Mouse (Mus musculus): ENCODE results near the gene Fam43a. TPM values are rescaled to one million over a fixed set of nuclear protein-coding genes. Genes with fewer than 3 reads are reported as not detected.

Gene Fam43a
- polyA plus RNA-seq, 1 experiment: 5.4 TPM

DNA sequence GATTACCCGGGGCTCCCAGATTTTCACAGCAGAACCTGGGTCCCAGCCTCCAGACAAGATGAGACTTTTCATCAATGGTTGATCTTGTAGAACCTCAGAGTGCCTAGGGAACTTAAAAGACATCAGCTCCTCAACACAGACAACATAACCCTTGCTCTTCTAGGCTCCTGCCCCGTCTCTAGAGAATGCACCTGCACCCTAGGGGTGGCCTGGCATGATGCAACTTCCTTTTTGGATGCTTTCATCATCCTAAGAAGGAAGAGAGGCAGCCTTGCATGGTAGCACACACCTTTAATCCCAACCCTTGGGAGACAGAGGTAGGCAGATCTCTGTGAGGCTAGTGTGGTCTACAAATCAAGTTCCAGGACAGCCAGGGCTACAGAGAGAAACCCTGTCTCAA is 25.1 kb downstream of the Fam43a start:
- no peak for DNase-seq (ENCODE audit: low read depth, low spot score)
- 55% methylated on average over 2 of the region's 2 CpGs for WGBS

DNA sequence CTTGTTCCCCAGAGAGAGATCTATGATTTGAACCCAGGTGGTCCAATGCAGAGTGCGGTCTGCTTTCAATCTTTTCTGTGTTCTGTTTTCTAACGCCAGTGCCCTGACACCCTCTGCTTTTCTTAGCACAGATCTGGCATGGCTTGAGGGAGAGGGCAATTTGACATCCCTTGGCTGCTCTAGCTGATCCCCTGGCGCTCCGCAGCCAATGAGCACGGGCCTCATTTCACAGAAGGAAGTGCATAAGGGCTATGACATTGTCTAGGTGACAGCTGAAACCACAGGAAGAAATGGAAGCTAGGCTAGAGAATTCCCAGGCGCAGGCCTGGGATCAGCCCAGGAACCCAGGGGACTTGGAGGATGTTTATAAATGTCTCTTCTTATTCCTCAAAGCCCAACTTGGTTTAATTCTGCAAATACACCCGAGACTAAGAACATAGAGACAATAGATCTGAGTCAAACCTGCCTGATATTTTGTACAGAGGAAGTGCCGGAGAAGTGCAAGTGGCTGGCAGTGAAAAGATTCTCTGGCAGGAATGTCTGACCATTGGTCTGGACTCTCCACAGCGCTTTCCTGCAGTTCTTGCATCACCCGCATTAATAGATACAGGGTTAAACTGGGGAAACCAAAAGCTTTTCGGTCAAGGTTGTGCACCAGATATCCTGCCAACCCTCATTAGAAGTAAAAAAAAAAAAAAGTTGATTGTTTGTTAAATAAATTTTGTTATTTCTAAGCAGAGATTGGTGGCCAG is 28.2 kb downstream of the Fam43a start:
- no peak for DNase-seq (ENCODE audit: low read depth, low spot score)

DNA sequence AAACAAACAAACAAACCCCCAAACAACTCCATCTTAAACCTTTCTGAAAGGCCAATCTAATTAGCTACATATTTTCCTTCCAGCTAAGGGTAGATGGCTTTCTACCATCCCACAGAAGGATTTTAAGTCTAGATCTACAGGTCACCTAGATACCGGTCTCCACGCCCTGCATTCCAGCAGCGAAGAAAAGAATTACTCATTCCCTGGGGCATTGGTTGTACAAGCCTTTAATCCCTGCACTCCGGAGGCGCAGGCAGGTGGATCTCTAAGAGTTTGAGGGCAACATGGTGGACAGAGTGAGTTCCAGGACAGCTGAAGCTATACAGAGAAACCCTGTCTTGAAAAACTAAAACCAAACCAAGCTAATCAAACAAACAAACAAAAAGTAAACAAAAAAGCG is 28.9 kb downstream of the Fam43a start:
- DNase-seq (ENCODE audit: low read depth, low spot score): no peak
- 33% methylated on average over 6 of the region's 6 CpGs for WGBS

More for the DNA sequence above, 28.2 kb downstream of the Fam43a start:
- 72% methylated on average over 11 of the region's 11 CpGs for WGBS

DNA sequence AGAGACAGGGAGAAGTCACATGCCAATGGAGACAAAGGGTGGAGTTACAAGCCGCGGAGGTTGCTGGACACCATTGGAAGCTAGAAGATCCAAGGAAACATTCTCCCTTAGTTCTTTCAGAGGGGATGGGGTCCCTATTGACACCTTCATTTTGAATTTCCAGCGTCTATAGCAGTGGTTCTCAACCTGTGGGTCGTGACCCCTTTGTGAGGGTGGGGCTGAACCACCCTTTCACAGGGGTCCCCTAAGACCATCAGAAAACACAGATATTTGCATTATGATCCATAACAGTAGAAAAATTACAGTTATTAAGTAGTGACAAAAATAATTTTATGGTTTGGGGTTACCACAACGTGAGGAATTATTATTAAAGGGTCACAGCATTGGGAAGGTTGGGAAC is 30.0 kb downstream of the Fam43a start:
- no peak for DNase-seq (ENCODE audit: low read depth, low spot score)

DNA sequence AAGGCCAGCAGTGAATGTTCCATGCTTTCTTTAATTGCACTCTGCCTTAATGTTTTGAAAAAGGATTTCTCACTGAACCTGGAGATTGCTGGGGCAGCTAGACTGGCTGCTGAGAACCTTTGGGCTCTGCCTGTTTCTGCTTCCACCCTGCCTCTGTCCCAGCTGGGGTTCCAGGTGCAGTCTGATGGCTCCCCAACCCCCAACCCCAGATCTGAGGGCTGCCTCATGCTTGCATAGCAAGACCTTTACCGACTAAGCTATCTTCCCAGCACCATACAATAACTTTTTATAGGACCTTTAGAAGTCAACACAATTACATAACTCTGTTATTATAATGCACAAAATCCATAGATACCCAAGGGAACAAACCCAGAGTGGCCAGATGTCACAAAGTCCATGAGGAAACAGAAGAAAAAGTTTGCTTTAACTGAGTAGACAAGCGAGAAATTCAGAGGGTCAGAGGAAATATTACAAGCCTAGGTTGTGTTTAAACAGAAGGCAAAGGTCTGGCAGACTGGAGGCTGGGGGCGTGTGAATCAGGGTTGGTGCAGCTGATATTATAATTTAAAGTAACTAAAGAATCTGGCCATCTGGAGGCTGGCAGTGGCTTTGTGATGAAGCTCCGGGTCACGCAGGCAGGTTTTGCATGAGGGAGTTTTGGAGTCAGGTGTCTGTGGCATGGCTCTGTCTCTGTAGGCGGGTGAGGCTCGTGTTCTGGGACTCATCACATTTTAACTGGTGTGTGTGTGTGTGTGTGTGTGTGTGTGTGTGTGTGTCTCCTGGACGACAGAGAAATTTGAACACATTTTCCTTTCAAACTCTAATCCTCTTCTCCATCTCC is 34.6 kb downstream of the Fam43a start:
- DNase-seq (ENCODE audit: low read depth, low spot score): peak; percentile 8
- 18% methylated on average over 8 of the region's 8 CpGs for WGBS

More for the DNA sequence above, 30.0 kb downstream of the Fam43a start:
- 92% methylated on average over 5 of the region's 5 CpGs for WGBS

DNA sequence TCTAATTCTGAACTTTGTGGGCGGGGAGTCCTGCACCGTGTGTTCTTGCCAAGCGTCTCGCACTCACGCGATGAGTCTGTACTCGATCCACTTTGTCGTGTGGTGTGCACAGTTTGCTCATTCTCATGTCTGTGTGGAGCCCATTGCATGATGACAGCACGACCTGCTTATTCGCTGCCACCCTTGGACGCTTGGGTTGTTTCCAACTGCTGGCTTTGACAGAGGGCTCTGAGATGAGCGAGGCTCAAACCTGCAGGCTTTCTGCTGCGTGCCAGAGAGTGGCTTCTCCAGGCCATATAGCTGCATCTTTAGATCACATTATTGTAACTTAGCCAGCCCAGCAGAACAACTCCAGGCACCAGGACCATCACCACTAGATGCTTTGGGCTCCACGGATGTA is 39.1 kb downstream of the Fam43a start:
- DNase-seq (ENCODE audit: low read depth, low spot score): no peak
- WGBS: 94% methylated on average over 14 of the region's 14 CpGs

DNA sequence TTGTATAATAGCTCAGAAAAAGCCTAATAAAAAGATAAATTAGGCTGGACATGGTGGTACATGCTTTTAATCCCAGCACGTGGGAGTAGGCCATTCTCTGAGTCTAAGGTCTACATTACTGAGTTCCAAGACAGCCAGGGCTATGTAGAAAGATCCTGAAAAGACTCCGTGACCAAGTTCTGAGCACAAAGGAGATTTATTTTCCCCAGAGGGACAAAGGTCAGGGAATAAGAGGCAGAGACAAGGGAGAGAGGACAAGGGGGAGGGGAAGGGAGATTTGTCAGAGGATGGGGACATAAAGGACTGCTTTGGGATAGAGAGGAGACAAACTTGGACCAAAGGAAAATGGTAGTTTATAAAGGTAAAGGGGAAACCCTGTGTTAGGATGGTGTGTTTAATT is 41.1 kb downstream of the Fam43a start:
- no peak for DNase-seq (ENCODE audit: low read depth, low spot score)
- 51% methylated on average over 2 of the region's 2 CpGs for WGBS

DNA sequence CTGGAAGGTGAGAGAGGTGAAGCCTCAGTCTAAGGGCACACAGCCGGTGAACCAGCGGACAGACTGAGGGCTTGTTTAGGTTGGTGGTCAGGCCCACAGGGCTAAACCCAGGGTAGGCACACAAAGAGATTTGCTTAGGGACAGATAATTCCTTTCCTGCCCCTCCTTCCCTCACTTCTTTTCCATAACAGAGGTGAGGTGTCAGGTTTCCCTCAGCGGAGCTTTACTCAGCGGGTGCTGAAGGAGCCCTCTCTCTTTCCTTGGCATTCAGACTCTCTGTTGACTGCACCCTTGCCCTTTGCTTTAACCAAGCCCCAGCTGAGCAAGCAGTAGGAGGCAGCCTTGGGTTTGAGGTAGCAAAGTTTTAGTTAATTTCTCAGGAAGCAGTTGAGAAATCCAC is 41.9 kb downstream of the Fam43a start:
- no peak for DNase-seq (ENCODE audit: low read depth, low spot score)
- WGBS: 82% methylated on average over 4 of the region's 4 CpGs

DNA sequence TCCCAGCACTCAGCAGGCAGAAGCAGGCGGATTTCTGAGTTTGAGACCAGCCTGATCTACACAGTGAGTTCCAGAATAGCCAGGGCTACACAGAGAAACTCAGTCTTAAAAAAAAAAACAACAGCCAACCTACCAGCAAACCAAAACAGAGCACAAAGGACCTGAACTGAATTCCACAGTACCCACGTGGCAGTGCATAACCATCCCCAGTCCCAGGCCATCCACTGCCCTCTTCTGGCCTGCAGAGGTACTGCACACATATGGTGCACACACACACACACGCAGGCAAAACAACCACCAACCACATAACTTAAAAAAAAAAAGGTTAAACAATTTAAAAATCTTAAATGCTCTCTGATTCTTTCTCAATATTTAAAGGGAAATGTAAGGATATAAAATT is 42.7 kb downstream of the Fam43a start:
- 92% methylated on average over 3 of the region's 3 CpGs for WGBS
- no peak for DNase-seq (ENCODE audit: low read depth, low spot score)

DNA sequence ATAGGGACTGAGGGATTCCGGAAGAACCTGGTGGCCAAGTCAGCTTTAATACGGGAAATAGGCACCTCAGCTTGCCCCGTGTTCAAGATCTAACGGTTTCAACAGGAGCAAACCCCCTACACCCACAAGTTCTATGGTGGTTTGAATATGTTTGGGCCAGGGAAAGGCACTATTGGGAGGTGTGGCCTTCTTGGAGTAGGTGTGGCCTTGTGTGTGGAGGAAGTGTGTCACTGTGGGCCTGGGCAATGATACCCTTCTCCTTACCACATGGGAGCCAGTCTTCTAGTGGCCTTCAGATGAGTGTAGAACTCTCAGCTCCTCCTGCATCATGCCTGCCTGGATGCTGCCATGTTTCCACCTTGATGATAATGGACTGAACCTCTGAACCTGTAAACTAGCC is 45.5 kb downstream of the Fam43a start:
- 97% methylated on average over 4 of the region's 4 CpGs for WGBS
- no peak for DNase-seq (ENCODE audit: low read depth, low spot score)

DNA sequence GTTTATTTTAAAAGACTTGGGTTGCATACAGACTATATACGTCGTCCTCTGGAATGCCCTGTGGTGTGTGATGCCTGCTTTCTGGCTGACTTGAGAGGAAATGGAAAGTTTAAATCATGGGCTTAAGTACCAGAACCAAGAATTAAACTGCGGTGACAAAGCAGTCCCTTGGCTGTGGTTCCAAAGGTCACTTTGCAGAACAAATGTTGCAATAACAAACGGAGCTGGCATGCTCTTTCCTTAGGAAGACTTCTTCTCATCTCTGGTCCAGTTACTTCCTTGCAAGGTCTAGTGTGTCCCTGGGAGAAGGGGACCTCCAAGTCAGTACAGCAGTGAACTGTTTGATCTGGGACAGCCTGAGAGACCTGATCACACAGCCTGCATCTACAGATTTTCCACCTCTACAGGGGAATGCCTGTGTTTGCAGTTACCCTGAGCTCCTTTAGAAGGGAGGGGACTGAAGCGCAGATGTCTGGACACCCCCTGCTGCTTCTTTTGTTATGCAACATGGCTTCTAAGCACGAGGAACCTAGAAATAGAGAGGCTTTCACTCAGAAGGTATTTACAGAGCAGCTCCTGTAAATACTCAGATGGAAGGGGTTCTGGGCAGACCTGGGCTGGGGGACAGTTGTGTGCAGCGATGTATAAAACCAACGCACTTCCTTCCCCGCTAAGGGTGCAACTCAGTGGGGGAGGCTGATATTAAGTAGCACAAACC is 46.5 kb downstream of the Fam43a start:
- WGBS: 38% methylated on average over 9 of the region's 9 CpGs
- no peak for DNase-seq (ENCODE audit: low read depth, low spot score)

DNA sequence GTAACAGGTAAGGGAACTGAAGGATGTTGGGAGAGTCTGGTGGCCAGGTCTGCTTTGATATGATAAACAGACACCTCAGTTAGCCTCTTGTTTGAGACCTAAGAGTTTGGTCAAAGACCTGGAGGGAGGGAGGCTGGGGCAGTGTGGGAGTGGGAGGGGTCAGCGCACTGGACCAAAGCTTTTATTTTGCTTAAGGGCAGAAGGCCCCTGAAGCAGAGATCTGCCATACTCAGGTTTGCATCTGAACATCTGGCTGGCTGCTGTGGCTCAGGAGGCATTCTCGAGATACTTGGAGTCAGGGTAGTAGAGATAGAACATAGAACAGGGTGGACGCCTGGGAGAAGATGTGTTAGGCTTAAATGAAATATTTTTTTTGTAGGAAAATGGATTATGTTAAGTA is 47.3 kb downstream of the Fam43a start:
- 88% methylated on average over 3 of the region's 3 CpGs for WGBS
- DNase-seq (ENCODE audit: low read depth, low spot score): no peak

DNA sequence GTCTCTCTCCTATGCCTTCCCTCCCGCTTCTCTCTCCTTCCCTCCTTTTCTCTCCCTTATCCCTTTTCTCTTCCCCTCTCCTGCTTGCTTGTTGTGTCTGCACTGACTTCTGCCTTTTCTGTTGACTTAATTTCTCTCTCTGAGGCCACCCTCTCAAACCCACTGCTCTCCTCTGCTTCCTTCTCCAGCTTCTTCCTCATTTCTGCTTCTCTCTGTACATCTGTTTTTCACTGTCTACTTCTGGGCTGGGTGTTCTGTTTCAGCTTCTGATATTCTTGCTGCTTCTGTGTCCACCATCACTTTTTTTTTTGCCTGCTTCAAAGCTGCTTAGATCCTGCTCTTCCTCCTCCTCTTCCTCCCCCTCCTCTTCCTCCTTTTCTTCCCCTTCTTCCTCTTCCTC is 51.8 kb downstream of the Fam43a start:
- 95% methylated on average over 1 of the region's 1 CpGs for WGBS
- no peak for DNase-seq (ENCODE audit: low read depth, low spot score)

Other genes with a start within 250 kb of the Fam43a start
- gene Atp13a3, start 193.7 kb upstream of the Fam43a start, polyA plus RNA-seq (2012; rRNA removed): 16.3 and 27.6 TPM in 2 replicates
- gene Tmem44, start 48.9 kb upstream of the Fam43a start, polyA plus RNA-seq (2012; rRNA removed): 2.6 and 4.0 TPM in 2 replicates
- 7.5 and 8.8 TPM in 2 replicates for gene Lsg1, start 12.1 kb upstream of the Fam43a start, polyA plus RNA-seq (2012; rRNA removed)